Mouse (Mus musculus) liver, embryonic 14.5 days (tissue): ENCODE results near the gene Adra1b. TPM values are rescaled to one million over a fixed set of nuclear protein-coding genes. Genes with fewer than 3 reads are reported as not detected.

Source experiments
- ATAC-seq: fragments of 200-750 bp; cut with Nextera tagmentation; 2 replicates; pipeline ENCODE4 v1.8.0; 2017; ENCODE audit warnings: moderate number of reproducible peaks, mild to moderate bottlenecking, moderate library complexity; ENCODE audit not compliant: insufficient read depth
- DNase-seq, 3 experiments: peaks; one replicate each; pipeline ENCODE4 v3.0.0-alpha.2; 2012 to 2013; ENCODE audit warnings: low read depth in 3 of 3, low spot score in 3 of 3
- H3K27ac ChIP-seq: fragments of 300-500 bp; sonication (generic); 2 replicates; pipeline ENCODE4 v1.5.1; 2014; ENCODE audit warnings: moderate library complexity, mild to moderate bottlenecking, control low read depth, inconsistent platforms
- H3K27me3 ChIP-seq: fragments of 300-500 bp; sonication (generic); 2 replicates; pipeline ENCODE4 v1.6.1; 2014; ENCODE audit warnings: mild to moderate bottlenecking, low read length, moderate library complexity; ENCODE audit not compliant: control insufficient read depth, insufficient read depth
- H3K36me3 ChIP-seq: fragments of 300-500 bp; sonication (generic); replicated peaks from 2 replicates; pipeline ENCODE4 v1.6.1; 2014; ENCODE audit warnings: low read depth; ENCODE audit not compliant: control insufficient read depth, insufficient read depth
- H3K4me1 ChIP-seq, 2 experiments: fragments of 200-500 bp in 1 of 2; fragments of 300-500 bp in 1 of 2; sonication (generic) in 1 of 2; replicated peaks; 2 replicates each; pipeline ENCODE4 v1.6.1; 2012 to 2014; ENCODE audit warnings: antibody characterized with exemption in 1 of 2, inconsistent platforms in 1 of 2, low read length in 1 of 2; ENCODE audit not compliant: control insufficient read depth in 2 of 2, insufficient read depth in 2 of 2
- H3K4me2 ChIP-seq: fragments of 300-500 bp; sonication (generic); 2 replicates; pipeline ENCODE4 v1.6.1; 2014; ENCODE audit warnings: low read depth, mild to moderate bottlenecking, control low read depth, moderate library complexity
- H3K4me3 ChIP-seq, 2 experiments: fragments of 200-500 bp in 1 of 2; fragments of 300-500 bp in 1 of 2; sonication (generic) in 1 of 2; 2 replicates each; pipeline ENCODE4 v1.5.1; 2012 to 2014; ENCODE audit warnings: low read depth in 2 of 2, low read length in 2 of 2, mild to moderate bottlenecking in 2 of 2, control low read depth in 1 of 2, inconsistent platforms in 1 of 2, moderate library complexity in 1 of 2; ENCODE audit not compliant: insufficient read depth in 1 of 2
- H3K9ac ChIP-seq: fragments of 300-500 bp; sonication (generic); replicated peaks from 2 replicates; pipeline ENCODE4 v1.6.1; 2014; ENCODE audit warnings: mild to moderate bottlenecking, control low read depth, moderate library complexity
- H3K9me3 ChIP-seq: fragments of 300-500 bp; sonication (generic); 2 replicates; pipeline ENCODE4 v1.6.1; 2016; ENCODE audit warnings: low read length, mixed read lengths; ENCODE audit not compliant: control insufficient read depth
- CTCF ChIP-seq: IDR thresholded peaks from 2 replicates; pipeline ENCODE4 v1.5.1; 2016; ENCODE audit warnings: antibody characterized with exemption, low read depth, control low read depth
- EP300 ChIP-seq: IDR thresholded peaks from 2 replicates; pipeline ENCODE4 v1.6.1; 2016; ENCODE audit warnings: antibody characterized with exemption, low read depth
- WGBS: fragments of 180-500 bp; shearing (Covaris S2); extraction: QIAGEN DNeasy Blood & Tissue Kit; methylation state at CpG from one replicate; pipeline ENCODE4 v1.1.7; 2014; ENCODE audit not compliant: insufficient replicate concordance; 5-methylcytosine and 5-hydroxymethylcytosine counted together
- polyA plus RNA-seq, 2 experiments: library from polyadenylated mRNA; depleted of rRNA in 1 of 2; stranded (reverse) in 1 of 2; unstranded in 1 of 2; fragments of >200 nt; fragmentation: Nextera tagmentation in 1 of 2; extraction: Ambion mirVana in 1 of 2; gene quantifications; 2 replicates each; pipeline versions ENCODE4 v1.2.1 to v1.2.3; 2012 to 2014

Gene Adra1b
- polyA plus RNA-seq, 2 experiments: 1.7 to 8.3 TPM

DNA sequence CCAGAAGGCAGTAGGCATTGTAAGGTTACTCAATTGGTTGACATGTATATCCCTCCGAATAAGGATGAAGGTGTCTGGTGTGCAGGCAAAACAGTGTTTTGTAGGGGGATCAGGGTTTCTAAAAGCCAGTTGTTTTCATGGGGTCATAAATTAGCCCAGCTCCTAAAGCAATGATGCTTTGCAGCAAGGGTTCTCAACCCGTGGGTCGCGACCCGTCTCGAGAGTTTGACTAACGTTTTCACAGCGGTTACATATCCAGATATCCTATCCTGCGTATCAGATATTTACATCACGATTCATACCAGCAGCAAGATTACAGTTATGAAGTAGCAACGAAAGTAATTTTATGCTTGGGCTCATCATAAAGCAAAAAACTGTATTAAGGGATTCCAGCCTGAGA is 133.3 kb downstream of the Adra1b start:
- no peak for DNase-seq
- H3K9ac ChIP-seq: no peak overlapping the region
- no peak overlapping the region for H3K4me2 ChIP-seq
- H3K4me1 ChIP-seq: no peaks in the 10 kb centered on the region
- H3K27ac ChIP-seq: no peak overlapping the region
- no peak overlapping the region for H3K4me3 ChIP-seq
- no peaks in the 10 kb centered on the region; the same call in 1 of the 2 replicates for H3K27me3 ChIP-seq
- H3K9me3 ChIP-seq: no peaks in the 10 kb centered on the region
- no peak for ATAC-seq
- TF ChIP-seq EP300 (no peak), CTCF (no peak)
- 50% methylated on average over 11 of the region's 11 CpGs for WGBS
- no peaks in the 10 kb centered on the region for H3K36me3 ChIP-seq

DNA sequence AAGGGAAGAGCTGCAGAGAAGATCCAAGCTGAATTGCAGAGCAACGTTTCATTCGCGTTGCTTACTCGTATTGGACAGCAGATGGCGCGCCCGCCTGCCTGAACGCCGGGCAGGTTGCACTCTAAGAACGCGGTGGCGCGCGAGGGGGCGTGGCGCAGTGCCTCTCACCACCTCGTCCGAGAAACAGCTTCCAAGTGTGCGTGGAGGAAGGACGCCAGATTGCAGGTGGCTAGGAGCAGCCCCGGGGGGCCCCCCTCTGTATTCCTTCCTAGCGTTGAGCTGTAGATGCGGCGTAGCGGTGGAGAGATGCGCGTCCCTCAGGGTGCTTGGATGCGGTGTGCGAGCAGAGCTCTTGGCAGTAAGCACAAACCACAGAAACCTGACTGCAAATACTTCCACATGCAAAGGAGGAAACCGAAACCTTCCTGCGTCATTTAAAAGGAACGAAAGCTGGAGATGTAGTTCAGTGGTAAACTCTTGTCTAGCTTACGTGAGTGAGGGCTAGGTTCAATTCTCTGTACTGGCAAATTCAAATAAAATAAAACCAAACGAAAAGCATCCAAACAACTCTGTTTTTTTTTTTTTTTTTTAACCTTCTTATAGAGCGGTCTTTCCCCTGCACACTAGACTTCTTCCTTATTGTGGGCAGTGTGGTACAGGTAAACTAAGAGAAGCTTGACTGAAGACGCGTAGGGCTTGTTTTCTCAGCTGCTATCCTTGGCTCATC is 133.9 kb downstream of the Adra1b start:
- Histone ChIP-seq H3K36me3 (no peaks in the 10 kb centered on the region), H3K27ac (no peak overlapping the region), H3K9ac (no peak overlapping the region), H3K4me3 (peak overlapping the region; percentile 10 to 34; a peak in 3 of 4 replicates), H3K9me3 (no peaks in the 10 kb centered on the region), H3K4me2 (peak overlapping the region; percentile 57), H3K27me3 (no peaks in the 10 kb centered on the region; the same call in 1 of the 2 replicates), H3K4me1 (no peaks in the 10 kb centered on the region)
- ATAC-seq (no peak), DNase-seq (peak in 1 of 3 experiments; percentile 36)
- WGBS: 4% methylated on average over 37 of the region's 37 CpGs
- TF ChIP-seq CTCF (peak; percentile 90), EP300 (no peak)

DNA sequence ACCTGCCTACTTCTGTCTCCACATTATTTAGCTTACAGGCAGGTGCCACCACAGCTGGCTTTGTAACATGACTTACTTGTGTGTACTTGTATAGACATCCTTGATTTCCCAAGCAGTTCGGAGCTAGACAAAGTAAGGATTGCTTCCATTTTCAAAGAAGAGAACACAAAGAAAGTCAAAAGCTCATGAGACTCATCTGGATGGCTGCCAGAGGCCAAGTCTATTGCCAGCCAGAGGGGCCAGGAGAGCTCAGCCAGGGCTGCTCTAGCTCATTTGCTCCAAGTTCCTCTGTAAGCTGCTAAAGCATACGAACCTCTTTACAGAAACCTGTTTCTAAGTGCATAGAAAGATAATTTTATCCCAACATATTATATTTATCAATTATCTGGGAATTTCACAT is 142.6 kb downstream of the Adra1b start:
- Histone ChIP-seq H3K36me3 (no peaks in the 10 kb centered on the region), H3K4me3 (no peak overlapping the region), H3K9me3 (no peaks in the 10 kb centered on the region), H3K27ac (no peak overlapping the region), H3K4me1 (no peaks in the 10 kb centered on the region), H3K9ac (no peak overlapping the region), H3K4me2 (no peak overlapping the region), H3K27me3 (no peaks in the 10 kb centered on the region)
- 45% methylated on average over 2 of the region's 2 CpGs for WGBS
- TF ChIP-seq EP300 (no peak), CTCF (no peak)
- no peak for DNase-seq
- no peak for ATAC-seq

DNA sequence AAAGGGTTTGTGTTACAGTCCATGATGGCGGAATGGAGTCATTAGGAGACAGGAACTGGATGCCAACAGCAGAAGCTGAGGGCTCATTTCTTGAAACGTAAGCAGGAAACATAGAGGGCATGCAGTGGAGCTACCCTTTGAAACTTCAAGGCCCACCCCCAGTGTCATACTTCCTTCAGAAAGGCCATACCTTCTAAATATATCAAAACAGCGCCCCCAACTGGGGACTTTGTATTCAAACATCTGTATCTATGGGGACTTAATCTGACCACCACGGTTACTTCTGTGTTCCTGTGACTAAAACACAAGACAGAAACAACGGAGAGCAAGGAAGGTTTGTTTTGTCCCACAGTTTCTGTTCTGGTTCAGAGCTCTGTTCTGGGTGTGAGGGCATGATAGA is 145.6 kb downstream of the Adra1b start:
- Histone ChIP-seq H3K9ac (no peak overlapping the region), H3K36me3 (no peaks in the 10 kb centered on the region), H3K4me3 (no peak overlapping the region), H3K9me3 (no peaks in the 10 kb centered on the region), H3K27ac (no peak overlapping the region), H3K4me2 (no peak overlapping the region), H3K4me1 (no peaks in the 10 kb centered on the region), H3K27me3 (no peaks in the 10 kb centered on the region)
- 49% methylated on average over 5 of the region's 5 CpGs for WGBS
- ATAC-seq (no peak), DNase-seq (peak in 1 of 3 experiments; percentile 7)
- TF ChIP-seq CTCF (no peak), EP300 (no peak)

DNA sequence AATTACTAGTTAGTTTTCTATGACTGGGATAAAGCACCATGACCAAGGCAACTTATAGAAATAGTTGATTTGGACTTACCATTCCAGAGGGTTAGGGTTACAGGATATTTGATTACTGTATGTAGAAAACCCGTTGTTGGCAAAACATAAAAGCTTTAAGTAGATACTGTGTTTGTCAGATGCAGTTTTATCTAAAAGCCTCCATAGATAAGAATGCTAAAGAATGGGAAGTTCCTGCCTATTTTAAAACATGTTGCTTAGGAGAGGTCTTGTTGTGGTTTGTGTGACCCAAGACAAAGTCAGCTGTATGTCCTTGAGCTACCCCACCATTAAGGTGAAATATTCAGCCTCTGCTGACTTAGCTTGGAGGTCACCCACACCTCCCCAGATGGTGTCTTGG is 146.4 kb downstream of the Adra1b start:
- no peak overlapping the region for H3K27ac ChIP-seq
- no peaks in the 10 kb centered on the region for H3K4me1 ChIP-seq
- H3K9ac ChIP-seq: no peak overlapping the region
- TF ChIP-seq CTCF (no peak), EP300 (no peak)
- H3K9me3 ChIP-seq: no peaks in the 10 kb centered on the region
- no peaks in the 10 kb centered on the region for H3K27me3 ChIP-seq
- no peak overlapping the region for H3K4me2 ChIP-seq
- WGBS: 44% methylated on average over 1 of the region's 1 CpGs
- no peak overlapping the region for H3K4me3 ChIP-seq
- ATAC-seq: no peak
- no peak for DNase-seq
- H3K36me3 ChIP-seq: no peaks in the 10 kb centered on the region
